Mouse (Mus musculus): ENCODE measurements around the gene Atp6ap1. TPM values are rescaled to one million over a fixed set of nuclear protein-coding genes. Genes with fewer than 3 reads are reported as not detected.

Gene Atp6ap1
- 332 TPM for polyA plus RNA-seq (2014; fragmentation: Illumina TruSeq; extraction: RNeasy Lipid Tissue Mini Kit (QIAGEN cat#74804); ENCODE audit: low read depth, low replicate concordance)

DNA sequence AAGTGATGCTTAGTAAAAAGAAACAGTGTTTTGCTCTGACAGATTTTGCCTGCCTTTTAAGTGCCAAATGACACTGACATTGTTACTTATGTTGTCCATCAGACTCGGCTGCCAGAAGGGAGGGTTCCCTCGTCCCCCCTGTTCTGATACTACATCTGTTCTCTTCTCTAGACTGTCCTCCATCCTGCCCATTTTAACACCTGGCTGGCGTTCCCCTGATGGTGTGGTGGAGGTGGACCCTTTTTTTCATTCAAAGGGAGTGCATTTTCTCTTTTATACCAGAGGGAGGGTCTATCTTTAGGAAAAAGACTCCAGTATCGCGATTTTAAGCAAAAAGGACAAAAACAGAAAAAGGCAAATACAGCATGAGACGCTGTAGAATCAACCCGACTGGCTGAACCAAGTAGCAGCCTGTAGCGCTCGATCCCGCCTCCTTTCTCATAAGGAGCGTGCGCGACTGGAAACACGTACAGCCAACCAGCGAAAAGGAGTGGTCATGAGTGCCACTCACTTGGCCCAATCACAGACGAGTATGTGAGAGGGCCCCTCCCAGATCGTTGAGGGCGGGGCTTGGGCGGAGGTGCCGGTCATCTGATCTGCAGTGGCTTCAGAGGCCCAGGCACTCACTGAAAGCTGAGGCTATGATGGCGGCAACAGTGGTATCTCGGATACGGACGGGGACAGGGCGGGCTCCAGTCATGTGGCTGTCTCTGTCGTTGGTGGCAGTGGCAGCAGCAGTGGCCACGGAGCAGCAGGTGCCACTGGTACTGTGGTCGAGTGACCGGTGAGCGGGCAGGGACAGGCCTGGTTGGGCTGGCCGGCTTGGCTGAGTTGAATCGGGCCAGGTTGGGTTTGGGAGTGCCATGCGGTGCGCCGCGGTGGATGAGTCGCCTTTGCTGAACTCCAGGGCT, at the start of gene Atp6ap1:
Gene Atp6ap1, plus strand, starts transcription at position 560 of the 911 bp plus-strand sequence.

DNA sequence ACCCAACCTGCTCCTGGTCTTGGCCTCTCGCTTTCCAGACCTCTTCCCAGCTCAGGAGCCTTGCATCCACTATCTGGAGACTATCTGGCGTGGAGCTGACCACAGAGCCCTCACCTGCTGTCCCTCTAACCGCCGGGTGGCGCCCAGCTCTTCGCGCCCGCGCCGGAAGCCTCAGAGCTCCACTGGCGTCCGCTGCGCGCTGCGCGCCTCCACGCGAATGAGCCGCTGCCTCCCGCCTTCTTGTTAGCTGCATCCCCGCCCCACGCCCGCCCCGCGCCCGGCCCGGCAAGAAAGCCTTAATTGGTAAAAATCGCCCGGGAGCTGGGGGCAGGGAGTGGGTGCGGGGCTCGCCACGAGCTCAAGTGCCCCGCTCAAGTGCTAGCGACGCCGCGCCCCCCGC, 47.3 kb upstream of the Atp6ap1 start, which contains the start of gene Flna:
Gene Flna, minus strand, starts transcription at position 206 of the 400 bp plus-strand sequence.

DNA sequence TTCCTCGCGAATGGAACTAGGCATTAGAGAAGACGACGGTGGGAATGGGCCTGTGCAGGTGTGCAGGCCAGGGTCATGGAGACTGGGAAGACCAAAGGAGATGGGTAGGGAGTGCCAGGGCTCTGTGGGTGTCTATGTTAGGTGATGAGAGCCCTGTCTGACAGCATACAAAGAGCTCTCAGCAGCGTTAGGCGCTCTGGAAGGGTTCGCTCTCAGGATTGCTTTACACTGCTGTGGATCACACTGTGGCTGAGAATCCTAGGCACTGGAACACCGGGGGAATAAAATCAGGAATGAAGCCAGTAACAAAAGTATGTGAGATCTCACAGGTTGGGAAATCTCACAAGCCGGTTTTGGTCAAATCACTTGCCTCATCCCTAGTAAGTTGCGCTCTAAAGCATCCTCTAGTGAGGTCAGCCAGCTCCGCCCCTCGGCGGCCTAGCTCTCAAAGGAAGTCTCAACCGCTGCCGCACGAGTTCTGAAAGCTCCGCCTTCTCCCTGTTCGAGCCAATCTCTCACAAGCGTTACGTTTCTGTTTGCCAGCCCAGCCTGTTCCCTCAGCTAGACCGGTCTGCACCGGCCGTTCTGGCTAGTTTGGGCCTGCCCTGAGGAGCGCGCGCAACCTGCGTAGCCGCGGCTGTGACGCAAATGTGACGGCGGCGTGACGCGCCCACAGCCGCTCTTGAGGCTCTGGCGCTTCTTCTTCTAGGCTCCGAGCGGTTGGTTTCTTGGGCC, 42.6 kb upstream of the Atp6ap1 start, which contains the start of gene Emd:
Gene Emd, plus strand, starts transcription at position 535 of the 735 bp plus-strand sequence.

DNA sequence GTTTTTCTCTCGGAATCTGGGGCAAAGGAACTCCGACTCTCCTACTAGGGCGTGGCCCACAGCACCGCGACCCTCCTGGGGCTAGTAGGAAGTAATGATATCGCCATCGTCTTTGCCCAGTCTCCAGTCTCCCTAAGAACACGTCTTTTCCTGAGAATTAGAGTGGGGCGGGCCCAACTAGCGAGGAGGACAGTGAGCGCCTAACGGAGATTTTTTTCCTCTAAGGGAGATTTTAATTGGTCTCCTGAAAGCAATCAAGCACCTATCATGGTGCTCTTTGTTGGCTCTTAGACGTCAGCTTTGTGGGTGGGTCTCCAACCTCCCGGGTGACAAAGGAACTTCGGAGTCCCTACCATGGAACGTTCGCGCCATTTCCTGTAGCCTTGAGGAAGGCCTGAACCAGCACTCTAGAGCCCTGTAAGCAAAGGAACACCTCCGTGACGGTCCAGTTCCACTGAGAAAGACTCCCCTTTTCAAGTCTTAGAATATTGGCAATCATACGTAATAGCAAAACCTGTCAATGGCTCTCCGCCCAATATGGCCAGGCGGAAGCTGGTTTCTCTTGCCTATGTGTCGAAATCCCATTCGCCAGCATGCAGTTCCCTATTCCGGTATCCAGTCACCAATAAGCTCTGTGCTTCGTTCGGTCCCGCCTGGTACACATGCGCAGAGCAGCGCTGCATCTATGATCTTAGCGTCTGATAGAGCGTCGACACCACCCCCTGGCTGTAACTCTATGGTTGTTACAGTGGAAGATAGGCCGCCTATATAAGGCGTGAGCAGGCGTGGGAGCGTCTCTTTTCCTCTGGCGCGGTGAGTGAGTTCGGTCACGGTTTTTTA, 26.6 kb upstream of the Atp6ap1 start, which contains the start of gene Rpl10:
Gene Rpl10, plus strand, starts transcription at position 751 of the 840 bp plus-strand sequence.

DNA sequence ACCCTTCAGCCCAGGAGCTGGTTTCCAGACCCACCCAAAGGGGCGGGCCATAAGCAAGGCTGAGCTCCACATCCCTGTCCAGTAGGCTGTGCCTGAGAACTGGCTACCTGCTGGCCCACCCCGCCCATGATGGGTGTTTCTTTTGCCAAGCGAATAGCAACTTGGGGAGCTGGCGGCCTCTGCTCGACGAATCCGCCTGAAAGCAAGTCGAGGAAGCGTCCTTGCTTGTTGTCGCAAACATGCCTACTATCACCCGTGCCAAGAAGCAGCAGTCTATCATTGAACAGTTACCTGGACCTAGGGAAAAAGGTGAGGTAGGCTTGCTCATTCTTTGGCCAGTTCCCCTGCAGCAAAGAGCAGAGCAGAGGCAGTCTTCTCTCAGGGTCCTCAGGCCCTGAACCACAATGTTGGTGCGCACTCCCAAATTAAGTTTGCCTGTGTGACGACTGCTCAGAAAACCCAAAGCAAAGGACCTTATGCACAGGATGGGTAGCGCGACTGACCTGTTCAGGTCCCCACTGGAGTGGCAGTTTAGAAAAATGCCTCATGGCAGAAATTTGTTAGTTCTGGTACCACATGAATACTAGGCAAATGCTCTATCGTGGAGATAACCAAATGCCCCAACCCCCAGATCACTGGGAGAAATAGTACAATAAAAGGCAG, 15.0 kb upstream of the Atp6ap1 start, which contains the start of the genes Taz and Dnase1l1:
Gene Taz, plus strand, starts transcription at position 181 of the 663 bp plus-strand sequence.
Gene Dnase1l1, minus strand, starts transcription at position 606 of the 663 bp plus-strand sequence.

DNA sequence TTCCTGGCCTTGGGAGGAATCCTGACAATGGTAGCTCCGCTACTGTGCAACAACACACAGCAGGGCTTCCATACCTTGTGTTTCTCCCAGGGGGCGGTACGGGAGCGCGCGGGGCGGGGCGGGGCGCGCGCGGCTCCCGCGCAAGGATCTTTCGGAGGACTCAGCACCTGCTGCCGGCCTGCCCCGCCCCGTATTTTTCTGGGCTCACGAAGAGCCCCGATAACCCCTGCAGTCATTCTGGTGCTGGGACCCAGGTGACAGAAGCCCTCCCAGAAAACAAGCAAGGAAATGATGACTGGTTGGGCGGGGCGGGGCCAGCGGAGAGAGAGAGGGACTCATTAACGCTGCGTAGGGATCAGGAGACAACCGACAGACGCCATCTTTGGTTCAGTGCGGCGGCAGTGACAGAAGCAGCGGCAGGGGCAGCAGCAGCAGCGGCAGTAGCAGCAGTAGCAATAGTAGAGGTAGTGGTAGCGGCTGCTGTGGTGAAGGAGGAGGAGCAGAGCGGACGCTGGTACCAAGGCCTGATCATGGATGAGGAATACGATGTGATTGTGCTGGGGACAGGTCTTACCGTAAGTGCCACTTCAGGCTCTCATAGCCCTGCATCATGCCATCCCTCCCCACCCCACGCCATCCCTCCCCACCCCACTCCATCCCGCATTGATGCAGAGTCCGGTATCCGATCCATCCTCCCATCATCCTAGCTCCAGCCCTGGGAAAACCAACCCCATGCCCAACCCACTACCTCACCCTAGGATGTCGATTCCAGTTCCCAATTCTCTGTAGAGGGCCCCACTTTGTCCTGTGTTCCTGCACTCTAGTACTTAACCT, 8.2 kb downstream of the Atp6ap1 start, which contains the start of gene Gdi1:
Gene Gdi1, plus strand, starts transcription at position 132 of the 834 bp plus-strand sequence.

DNA sequence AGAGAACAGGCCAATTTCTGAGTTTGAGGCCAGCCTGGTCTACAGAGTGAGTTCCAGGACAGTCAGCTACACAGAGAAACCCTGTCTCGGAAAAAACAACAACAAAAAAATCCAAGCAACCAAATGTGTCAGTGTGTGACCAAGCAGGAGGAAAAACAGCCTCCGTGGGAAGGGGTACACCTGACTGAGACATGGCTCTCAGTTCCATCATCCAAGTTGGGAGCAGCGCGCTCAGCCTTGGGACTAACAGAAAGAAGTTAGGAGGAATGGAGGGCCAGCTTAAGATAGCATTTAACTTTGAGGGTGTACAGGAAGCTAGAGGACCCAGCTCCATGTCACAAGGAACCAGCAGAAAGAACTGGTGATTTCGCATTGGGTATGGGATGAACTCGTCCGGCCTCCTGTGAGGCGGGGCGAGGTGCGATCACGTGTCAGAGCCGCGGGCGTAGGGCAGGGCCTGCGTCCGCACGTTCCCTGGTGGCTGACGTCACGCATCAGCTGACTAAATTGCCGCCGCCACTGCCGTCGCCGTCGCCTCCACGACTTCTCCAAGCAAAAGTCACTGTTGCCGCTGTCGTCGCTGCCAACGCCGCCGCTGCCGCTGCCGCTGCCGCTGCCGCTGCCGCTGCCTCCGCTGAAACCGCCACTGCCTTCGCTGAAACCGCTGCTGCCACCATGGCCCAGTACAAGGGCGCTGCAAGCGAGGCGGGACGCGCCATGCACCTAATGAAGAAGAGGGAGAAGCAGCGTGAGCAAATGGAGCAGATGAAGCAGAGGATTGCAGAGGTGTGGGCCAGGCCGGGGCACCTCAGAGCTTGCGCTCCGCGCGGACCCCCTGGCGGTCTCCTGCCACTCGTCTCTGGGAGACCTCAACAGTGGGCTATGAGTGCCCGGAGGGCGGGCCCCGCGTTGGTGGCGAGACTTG, 15.9 kb downstream of the Atp6ap1 start, which contains the start of gene Fam50a:
Gene Fam50a, plus strand, starts transcription at position 494 of the 925 bp plus-strand sequence.

DNA sequence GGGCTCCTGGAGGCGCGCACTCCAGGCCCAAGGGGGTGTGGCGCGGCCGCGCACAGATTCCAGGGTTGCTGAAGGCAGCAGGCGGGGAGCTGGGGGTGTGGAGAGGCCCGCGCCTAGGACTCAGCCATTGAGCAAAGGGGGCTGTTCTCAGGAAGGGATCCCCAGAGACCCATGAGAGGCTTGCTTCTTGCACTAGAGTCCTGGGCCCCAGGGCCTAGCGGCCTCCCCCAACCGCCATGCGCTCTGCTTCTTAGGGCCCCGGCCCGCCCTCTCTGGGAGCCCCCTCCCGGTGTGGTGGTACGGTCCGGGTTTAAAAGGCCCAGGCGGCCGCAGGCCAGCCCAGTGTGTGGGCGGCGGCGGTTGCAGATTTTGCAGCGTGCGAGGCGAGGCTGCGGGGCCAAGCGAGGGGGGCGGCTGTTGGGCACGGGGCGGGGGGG, 31.8 kb downstream of the Atp6ap1 start, which contains the start of gene Plxna3:
Gene Plxna3, plus strand, starts transcription at position 342 of the 437 bp plus-strand sequence.

DNA sequence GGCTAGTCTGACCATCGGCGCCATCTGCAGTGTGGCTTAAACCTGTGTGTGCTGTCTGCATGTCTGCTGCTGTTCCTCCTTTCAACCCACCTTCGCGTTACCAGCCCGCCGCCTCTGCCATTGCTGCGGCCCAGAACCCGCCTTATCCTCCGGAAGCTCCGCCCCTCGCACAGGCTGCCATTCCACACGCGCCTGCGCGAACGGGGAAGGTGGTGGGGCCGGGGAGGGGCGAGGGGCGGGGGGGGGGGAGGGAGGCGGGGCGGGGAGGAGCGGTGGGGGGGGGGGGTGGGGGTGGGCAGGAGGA, 56.5 kb downstream of the Atp6ap1 start, which contains the start of gene Lage3:
Gene Lage3, minus strand, starts transcription at position 152 of the 304 bp plus-strand sequence.

Other genes starting within 250 kb of the Atp6ap1 start
- gene Opn1mw, start 169.6 kb upstream of the Atp6ap1 start, polyA plus RNA-seq (2014; fragmentation: Illumina TruSeq; extraction: RNeasy Lipid Tissue Mini Kit (QIAGEN cat#74804); ENCODE audit: low read depth, low replicate concordance), result not detected
- 27.6 TPM for gene Mecp2, start 161.7 kb upstream of the Atp6ap1 start, polyA plus RNA-seq (2014; fragmentation: Illumina TruSeq; extraction: RNeasy Lipid Tissue Mini Kit (QIAGEN cat#74804); ENCODE audit: low read depth, low replicate concordance)
- gene Tex28, start 129.3 kb upstream of the Atp6ap1 start, polyA plus RNA-seq (2014; fragmentation: Illumina TruSeq; extraction: RNeasy Lipid Tissue Mini Kit (QIAGEN cat#74804); ENCODE audit: low read depth, low replicate concordance), result not detected
- not detected for gene Tktl1, start 119.8 kb upstream of the Atp6ap1 start, polyA plus RNA-seq (2014; fragmentation: Illumina TruSeq; extraction: RNeasy Lipid Tissue Mini Kit (QIAGEN cat#74804); ENCODE audit: low read depth, low replicate concordance)
- 20.8 TPM for gene Flna, start 47.3 kb upstream of the Atp6ap1 start, polyA plus RNA-seq (2014; fragmentation: Illumina TruSeq; extraction: RNeasy Lipid Tissue Mini Kit (QIAGEN cat#74804); ENCODE audit: low read depth, low replicate concordance)
- 42.2 TPM for gene Emd, start 42.4 kb upstream of the Atp6ap1 start, polyA plus RNA-seq (2014; fragmentation: Illumina TruSeq; extraction: RNeasy Lipid Tissue Mini Kit (QIAGEN cat#74804); ENCODE audit: low read depth, low replicate concordance)
- gene Rpl10, start 26.3 kb upstream of the Atp6ap1 start, polyA plus RNA-seq (2014; fragmentation: Illumina TruSeq; extraction: RNeasy Lipid Tissue Mini Kit (QIAGEN cat#74804); ENCODE audit: low read depth, low replicate concordance), result 999 TPM
- gene Taz, start 15.2 kb upstream of the Atp6ap1 start, polyA plus RNA-seq (2014; fragmentation: Illumina TruSeq; extraction: RNeasy Lipid Tissue Mini Kit (QIAGEN cat#74804); ENCODE audit: low read depth, low replicate concordance), result 33.7 TPM
- gene Dnase1l1, start 14.8 kb upstream of the Atp6ap1 start, polyA plus RNA-seq (2014; fragmentation: Illumina TruSeq; extraction: RNeasy Lipid Tissue Mini Kit (QIAGEN cat#74804); ENCODE audit: low read depth, low replicate concordance), result 11.8 TPM
- gene Gdi1, start 7.9 kb downstream of the Atp6ap1 start, polyA plus RNA-seq (2014; fragmentation: Illumina TruSeq; extraction: RNeasy Lipid Tissue Mini Kit (QIAGEN cat#74804); ENCODE audit: low read depth, low replicate concordance), result 223 TPM
- gene Fam50a, start 15.9 kb downstream of the Atp6ap1 start, polyA plus RNA-seq (2014; fragmentation: Illumina TruSeq; extraction: RNeasy Lipid Tissue Mini Kit (QIAGEN cat#74804); ENCODE audit: low read depth, low replicate concordance), result 18.3 TPM
- gene Plxna3, start 32.0 kb downstream of the Atp6ap1 start, polyA plus RNA-seq (2014; fragmentation: Illumina TruSeq; extraction: RNeasy Lipid Tissue Mini Kit (QIAGEN cat#74804); ENCODE audit: low read depth, low replicate concordance), result 0.99 TPM
- gene Lage3, start 56.5 kb downstream of the Atp6ap1 start, polyA plus RNA-seq (2014; fragmentation: Illumina TruSeq; extraction: RNeasy Lipid Tissue Mini Kit (QIAGEN cat#74804); ENCODE audit: low read depth, low replicate concordance), result 14.9 TPM
- 72.0 TPM for gene Ubl4a, start 76.1 kb downstream of the Atp6ap1 start, polyA plus RNA-seq (2014; fragmentation: Illumina TruSeq; extraction: RNeasy Lipid Tissue Mini Kit (QIAGEN cat#74804); ENCODE audit: low read depth, low replicate concordance)
- gene Slc10a3, start 76.3 kb downstream of the Atp6ap1 start, polyA plus RNA-seq (2014; fragmentation: Illumina TruSeq; extraction: RNeasy Lipid Tissue Mini Kit (QIAGEN cat#74804); ENCODE audit: low read depth, low replicate concordance), result 12.7 TPM
- gene Fam3a, start 96.2 kb downstream of the Atp6ap1 start, polyA plus RNA-seq (2014; fragmentation: Illumina TruSeq; extraction: RNeasy Lipid Tissue Mini Kit (QIAGEN cat#74804); ENCODE audit: low read depth, low replicate concordance), result 8.7 TPM
- 69.8 TPM for gene Ikbkg, start 96.2 kb downstream of the Atp6ap1 start, polyA plus RNA-seq (2014; fragmentation: Illumina TruSeq; extraction: RNeasy Lipid Tissue Mini Kit (QIAGEN cat#74804); ENCODE audit: low read depth, low replicate concordance)
- gene G6pdx, start 132.1 kb downstream of the Atp6ap1 start, polyA plus RNA-seq (2014; fragmentation: Illumina TruSeq; extraction: RNeasy Lipid Tissue Mini Kit (QIAGEN cat#74804); ENCODE audit: low read depth, low replicate concordance), result 101 TPM
- not detected for gene Gm6880, start 184.3 kb downstream of the Atp6ap1 start, polyA plus RNA-seq (2014; fragmentation: Illumina TruSeq; extraction: RNeasy Lipid Tissue Mini Kit (QIAGEN cat#74804); ENCODE audit: low read depth, low replicate concordance)